Mouse (Mus musculus) heart, embryonic 13.5 days (tissue): ENCODE measurements at regions not wholly inside any gene's neighbourhood (a gene's known extent, or its start where the extent isn't known, plus 50 kb on each side); places are given as distances from the start of the nearest gene placed in this dataset. TPM values are rescaled to one million over a fixed set of nuclear protein-coding genes. Genes with fewer than 3 reads are reported as not detected.

Experiments
- ATAC-seq: fragments of 200-750 bp; cut with Nextera tagmentation; 2 replicates; pipeline ENCODE4 v1.8.0; 2017; ENCODE audit warnings: moderate TSS enrichment; ENCODE audit not compliant: insufficient number of reproducible peaks, low FRiP score, low TSS enrichment; ENCODE audit errors: extremely low read depth
- H3K27ac ChIP-seq: fragments of 300-500 bp; sonication (generic); replicated peaks from 2 replicates; pipeline ENCODE4 v1.5.1; 2015; ENCODE audit warnings: moderate library complexity, mild to moderate bottlenecking, inconsistent platforms
- H3K27me3 ChIP-seq: fragments of 300-500 bp; sonication (generic); replicated peaks from 2 replicates; pipeline ENCODE4 v1.6.1; 2015; ENCODE audit warnings: mild to moderate bottlenecking, inconsistent platforms
- H3K36me3 ChIP-seq: fragments of 300-500 bp; sonication (generic); 2 replicates; pipeline ENCODE4 v1.6.1; 2015; ENCODE audit warnings: mild to moderate bottlenecking, inconsistent platforms
- H3K4me1 ChIP-seq: fragments of 300-500 bp; sonication (generic); 2 replicates; pipeline ENCODE4 v1.6.1; 2015; ENCODE audit warnings: inconsistent platforms
- H3K4me2 ChIP-seq: fragments of 300-500 bp; sonication (generic); 2 replicates; pipeline ENCODE4 v1.6.1; 2015; ENCODE audit warnings: inconsistent platforms, mild to moderate bottlenecking, moderate library complexity
- H3K4me3 ChIP-seq: fragments of 300-500 bp; sonication (generic); 2 replicates; pipeline ENCODE4 v1.5.1; 2015; ENCODE audit warnings: moderate library complexity, mild to moderate bottlenecking, inconsistent platforms
- H3K9ac ChIP-seq: fragments of 300-500 bp; sonication (generic); 2 replicates; pipeline ENCODE4 v1.6.1; 2015; ENCODE audit warnings: inconsistent platforms, mild to moderate bottlenecking, moderate library complexity
- H3K9me3 ChIP-seq: fragments of 300-500 bp; sonication (generic); 2 replicates; pipeline ENCODE4 v1.6.1; 2016; ENCODE audit warnings: inconsistent platforms
- WGBS: fragments of 180-500 bp; shearing (Covaris S2); methylation state at CpG from one replicate; pipeline ENCODE4 v1.1.7; 2015; ENCODE audit warnings: mixed read lengths; 5-methylcytosine and 5-hydroxymethylcytosine counted together
- microRNA-seq: library from miRNA; unstranded; fragments of <30 nt; microRNA quantifications from one replicate; pipeline ENCODE4, GENCODE M21; 2016

DNA sequence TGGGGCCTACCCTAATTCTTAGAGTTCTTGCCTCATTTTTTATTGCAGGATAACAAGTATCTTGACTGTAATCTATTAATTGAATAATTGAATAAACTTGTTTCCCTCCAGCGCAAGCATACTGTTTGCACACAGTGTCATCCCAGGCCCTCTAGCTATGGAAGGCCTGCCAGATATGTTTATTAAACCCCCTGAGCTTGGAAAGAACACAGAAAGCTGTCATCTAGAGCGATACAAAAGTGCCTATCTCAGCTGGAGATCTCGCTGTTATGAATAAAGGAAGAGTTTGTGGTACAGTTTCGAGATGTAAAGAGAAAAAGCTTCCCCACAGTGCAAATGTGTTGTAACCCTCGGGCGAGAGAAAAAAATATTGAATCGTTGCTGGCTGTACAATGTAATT is 324.2 kb downstream of the Sox2 start:
- H3K4me3 ChIP-seq: no peak overlapping the region
- H3K4me1 ChIP-seq: no peaks in the 10 kb centered on the region; the same call in 1 of the 2 replicates
- no peaks in the 10 kb centered on the region for H3K27me3 ChIP-seq
- no peak overlapping the region for H3K27ac ChIP-seq
- no peaks in the 10 kb centered on the region for H3K9me3 ChIP-seq
- WGBS: 79% methylated on average over 7 of the region's 7 CpGs
- H3K9ac ChIP-seq: no peak overlapping the region
- no peak overlapping the region for H3K4me2 ChIP-seq
- no peak for ATAC-seq
- H3K36me3 ChIP-seq: no peaks in the 10 kb centered on the region

Small RNA genes in the stretch of these regions (microRNA-seq; reads per million reads assigned to microRNA genes)
- gene Mir6378: not detected
